Mouse (Mus musculus) ES-E14 (cell line): ENCODE measurements around the gene Gm6358. TPM values are rescaled to one million over a fixed set of nuclear protein-coding genes. Genes with fewer than 3 reads are reported as not detected.
"Not testable (repeated sequence)": the region's sequence is repeated elsewhere in the genome, so short reads cannot be mapped to it uniquely, and the experiment has no call there.

Experiments
- DNase-seq: peaks from one replicate; pipeline ENCODE4 v3.0.0-alpha.2; 2013; ENCODE audit warnings: low read depth, low spot score
- H3K27ac ChIP-seq: 2 replicates; pipeline ENCODE4 v1.5.1; 2012; ENCODE audit warnings: low read depth, mild to moderate bottlenecking, low read length, moderate library complexity, mixed read lengths; ENCODE audit not compliant: poor library complexity, insufficient read depth, severe bottlenecking
- H3K36me3 ChIP-seq: 2 replicates; pipeline ENCODE4 v1.6.1; 2012; ENCODE audit warnings: mild to moderate bottlenecking, low read length, moderate library complexity, mixed read lengths; ENCODE audit not compliant: control insufficient read depth, poor library complexity, insufficient read depth, severe bottlenecking
- H3K4me1 ChIP-seq, 2 experiments: fragments of 150-350 bp in 1 of 2; sonication (generic) in 1 of 2; 2 replicates each; pipeline ENCODE4 v1.6.1; 2012; ENCODE audit warnings: low read length in 2 of 2, mild to moderate bottlenecking in 1 of 2, mixed read lengths in 1 of 2; ENCODE audit not compliant: control insufficient read depth in 2 of 2, insufficient read depth in 2 of 2, poor library complexity in 1 of 2
- H3K4me3 ChIP-seq, 2 experiments: fragments of 150-350 bp in 1 of 2; sonication (generic) in 1 of 2; 2 replicates each; pipeline ENCODE4 v1.5.1; 2012; ENCODE audit warnings: low read length in 2 of 2, low read depth in 1 of 2, mild to moderate bottlenecking in 1 of 2, mixed read lengths in 1 of 2; ENCODE audit not compliant: insufficient read depth in 1 of 2, poor library complexity in 1 of 2, severe bottlenecking in 1 of 2
- H3K9ac ChIP-seq: 2 replicates; pipeline ENCODE4 v1.6.1; 2012; ENCODE audit warnings: low read depth, mild to moderate bottlenecking, low read length, mixed read lengths; ENCODE audit not compliant: poor library complexity, insufficient read depth, severe bottlenecking
- H3K9me3 ChIP-seq: fragments of 150-350 bp; sonication (generic); 2 replicates; pipeline ENCODE4 v1.6.1; 2012; ENCODE audit warnings: low read depth, mild to moderate bottlenecking, low read length; ENCODE audit not compliant: control insufficient read depth, insufficient read depth
- CHD2 ChIP-seq: IDR thresholded peaks from 2 replicates; pipeline ENCODE4 v1.6.1; 2014; ENCODE audit warnings: mild to moderate bottlenecking, low read depth, low read length, inconsistent platforms
- HCFC1 ChIP-seq: IDR thresholded peaks from 2 replicates; pipeline ENCODE4 v1.6.1; 2012; ENCODE audit warnings: low read length, inconsistent platforms, borderline replicate concordance; ENCODE audit not compliant: insufficient read depth
- MAFK ChIP-seq: IDR thresholded peaks from 2 replicates; pipeline ENCODE4 v1.6.1; 2014; ENCODE audit warnings: mild to moderate bottlenecking, low read depth, low read length, inconsistent platforms; ENCODE audit not compliant: insufficient read depth
- ZC3H11A ChIP-seq: IDR thresholded peaks from 2 replicates; pipeline ENCODE4 v1.6.1; 2012; ENCODE audit warnings: low read depth, mild to moderate bottlenecking, inconsistent platforms, low read length, borderline replicate concordance
- ZNF384 ChIP-seq: IDR thresholded peaks from 2 replicates; pipeline ENCODE4 v1.6.1; 2012; ENCODE audit warnings: low read depth, low read length, inconsistent platforms
- in situ Hi-C, 2 experiments: fragments of 600-800 bp; cut with MboI; formaldehyde crosslinking; loops; one replicate each; pipeline ENCODE4 v1.15.1; 2025; ENCODE audit warnings: low sequenced_read_pairs in 2 of 2, inconsistent platforms in 1 of 2; ENCODE audit not compliant: unreplicated experiment in 2 of 2
- total RNA-seq: library from RNA; depleted of rRNA; stranded (reverse); fragments of 300-350 nt; gene quantifications from 2 replicates; pipeline ENCODE4 v1.2.3, GENCODE M21; 2012; rRNA removed

Gene Gm6358
- not detected in 2 replicates for total RNA-seq

DNA sequence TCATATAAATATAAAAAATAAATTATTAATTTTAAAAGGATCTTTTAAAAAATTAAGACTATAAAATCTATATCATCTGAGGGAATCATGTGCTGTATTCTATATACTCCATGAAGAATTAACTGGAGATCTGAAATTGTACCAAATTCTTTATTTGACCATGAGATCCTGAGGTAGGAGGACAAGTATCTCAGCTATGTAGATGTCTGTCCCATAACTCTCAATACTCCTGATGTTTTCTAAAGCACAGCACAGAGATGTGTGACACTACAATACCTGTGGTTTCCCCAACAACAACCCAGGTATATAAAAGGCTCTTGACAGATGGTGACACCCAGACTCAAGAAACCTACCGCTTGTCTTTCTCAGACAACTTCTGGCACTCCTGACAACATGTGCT lies at the start of gene Gm6358:
Gene Gm6358 (plus strand): TSS at position 301 of the 400 bp plus-strand sequence.
- no peak within 1 kb of the TSS for H3K9ac ChIP-seq
- H3K36me3 ChIP-seq: no peaks in the 10 kb centered on the region
- TF ChIP-seq HCFC1 (no peak), CHD2 (no peak), MAFK (no peak), ZNF384 (no peak), ZC3H11A (no peak)
- no peaks in the 10 kb centered on the region for H3K4me1 ChIP-seq
- in situ Hi-C loops: no loop called here
- no peaks in the 10 kb centered on the region for H3K9me3 ChIP-seq
- no peak for DNase-seq
- H3K4me3 ChIP-seq: no peak within 1 kb of the TSS
- H3K27ac ChIP-seq: no peak within 1 kb of the TSS

DNA sequence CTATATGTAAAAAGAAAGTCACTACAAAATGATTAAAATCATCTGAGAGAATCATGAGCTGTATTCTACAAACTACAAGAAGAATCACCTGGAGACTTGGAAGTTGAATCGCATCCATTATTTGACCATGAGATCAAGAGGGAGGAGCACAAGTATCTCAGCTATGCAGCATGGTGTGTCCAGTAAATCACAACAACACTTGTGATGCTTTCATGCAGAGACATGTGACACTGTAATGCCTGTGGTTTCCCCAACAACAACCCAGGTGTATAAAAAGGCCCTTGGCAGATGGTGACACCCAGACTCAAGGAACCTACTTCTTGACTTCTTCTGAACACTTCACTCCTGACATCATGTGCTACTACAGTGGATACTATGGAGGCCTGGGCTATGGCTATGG lies 10.1 kb downstream of the Gm6358 start, which contains the start of gene Gm10061:
Gene Gm10061 (plus strand): TSS at position 301 of the 400 bp plus-strand sequence.
- in situ Hi-C loops: no loop called here
- Histone ChIP-seq H3K4me3 (no peak within 1 kb of the TSS), H3K9ac (no peak within 1 kb of the TSS), H3K36me3 (no peaks in the 10 kb centered on the region), H3K9me3 (no peaks in the 10 kb centered on the region), H3K4me1 (no peaks in the 10 kb centered on the region), H3K27ac (no peak within 1 kb of the TSS)
- no peak for DNase-seq
- TF ChIP-seq ZNF384: no peak
- no peak for TF ChIP-seq HCFC1
- TF ChIP-seq MAFK: no peak
- TF ChIP-seq ZC3H11A: no peak
- TF ChIP-seq CHD2: no peak

DNA sequence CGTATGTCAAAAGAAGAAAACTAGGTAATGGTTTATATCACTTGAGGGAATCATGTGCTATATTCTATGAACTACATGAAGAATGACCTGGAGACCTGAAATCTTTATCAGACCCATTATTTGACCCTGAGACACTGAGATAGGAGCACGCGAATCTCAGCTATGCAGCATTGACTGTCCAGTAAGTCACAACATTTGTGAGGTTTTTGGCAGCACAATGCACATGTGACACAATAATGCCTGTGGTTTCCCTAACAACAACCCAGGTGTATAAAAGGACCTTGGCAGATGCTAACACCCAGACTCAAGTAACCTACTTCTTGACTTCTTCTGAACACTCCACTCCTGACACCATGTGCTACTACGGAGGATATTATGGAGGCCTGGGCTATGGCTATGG lies 17.0 kb downstream of the Gm6358 start, which contains the start of gene Gm9789:
Gene Gm9789 (plus strand): TSS at position 301 of the 400 bp plus-strand sequence.
- Histone ChIP-seq H3K9me3 (no peaks in the 10 kb centered on the region), H3K27ac (no peak within 1 kb of the TSS), H3K4me1 (no peaks in the 10 kb centered on the region), H3K4me3 (no peak within 1 kb of the TSS), H3K36me3 (no peaks in the 10 kb centered on the region), H3K9ac (no peak within 1 kb of the TSS)
- no peak for TF ChIP-seq MAFK
- no peak for TF ChIP-seq HCFC1
- TF ChIP-seq CHD2: no peak
- TF ChIP-seq ZNF384: no peak
- no peak for TF ChIP-seq ZC3H11A
- in situ Hi-C loops: no loop called here
- DNase-seq: no peak

DNA sequence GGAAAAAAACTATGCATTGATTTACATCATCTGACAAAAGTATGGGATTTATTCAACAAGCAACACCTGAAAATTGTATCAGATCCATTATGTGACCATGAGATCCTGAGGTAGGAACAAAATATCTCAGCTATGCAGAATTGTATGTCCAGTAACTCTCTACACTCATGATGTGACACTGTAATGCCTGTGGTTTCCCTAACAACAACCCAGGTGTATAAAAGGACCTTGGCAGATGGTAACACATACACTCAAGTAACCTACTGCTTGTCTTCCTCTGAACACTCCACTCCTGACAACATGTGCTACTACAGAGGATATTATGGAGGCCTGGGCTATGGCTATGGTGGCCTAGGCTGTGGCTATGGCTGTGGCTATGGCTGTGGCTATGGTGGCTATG lies 28.5 kb downstream of the Gm6358 start, which contains the start of gene Gm7735:
Gene Gm7735 (plus strand): TSS at position 301 of the 400 bp plus-strand sequence.
- H3K4me1 ChIP-seq, in situ Hi-C loops, H3K36me3 ChIP-seq, H3K9me3 ChIP-seq, H3K27ac ChIP-seq, DNase-seq, H3K4me3 ChIP-seq, H3K9ac ChIP-seq: not testable (repeated sequence)

DNA sequence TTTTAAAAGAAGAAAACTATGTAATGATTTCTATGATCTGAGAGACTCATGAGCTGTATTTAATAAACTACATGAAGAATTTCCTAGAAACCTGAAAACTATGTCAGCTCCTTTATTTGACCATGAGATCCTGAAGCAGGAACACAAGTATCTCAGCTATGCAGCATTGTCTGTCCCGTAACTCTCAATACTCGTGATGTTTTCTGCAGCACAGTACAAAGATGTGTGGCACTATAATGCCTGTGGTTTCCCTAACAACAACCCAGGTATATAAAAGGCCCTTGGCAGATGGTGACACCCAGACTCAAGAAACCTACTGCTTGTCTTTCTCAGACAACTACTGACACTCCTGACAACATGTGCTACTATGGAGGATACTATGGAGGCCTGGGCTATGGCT lies 33.8 kb downstream of the Gm6358 start, which contains the start of gene 1110057P08Rik:
Gene 1110057P08Rik (plus strand): TSS at position 301 of the 400 bp plus-strand sequence.
- TF ChIP-seq MAFK (no peak), HCFC1 (no peak), CHD2 (no peak), ZC3H11A (no peak), ZNF384 (no peak)
- Histone ChIP-seq H3K9me3 (no peaks in the 10 kb centered on the region), H3K27ac (no peak within 1 kb of the TSS), H3K9ac (no peak within 1 kb of the TSS), H3K36me3 (no peaks in the 10 kb centered on the region), H3K4me3 (no peak within 1 kb of the TSS), H3K4me1 (no peaks in the 10 kb centered on the region)
- DNase-seq: no peak
- in situ Hi-C loops: no loop called here
